Mouse (Mus musculus) liver, postnatal 0 days (tissue): ENCODE measurements around the gene Arpc3. TPM values are rescaled to one million over a fixed set of nuclear protein-coding genes. Genes with fewer than 3 reads are reported as not detected.

Experiments used
- ATAC-seq: fragments of 200-750 bp; cut with Nextera tagmentation; 2 replicates; pipeline ENCODE4 v1.8.0; 2017; ENCODE audit warnings: mild to moderate bottlenecking, moderate library complexity
- DNase-seq: peaks from one replicate; pipeline ENCODE4 v3.0.0-alpha.2; 2016
- H3K27ac ChIP-seq: fragments of 300-500 bp; sonication (generic); 2 replicates; pipeline ENCODE4 v1.5.1; 2014; ENCODE audit warnings: antibody characterized with exemption, moderate library complexity, mild to moderate bottlenecking, low read depth
- H3K27me3 ChIP-seq: fragments of 300-500 bp; sonication (generic); 2 replicates; pipeline ENCODE4 v1.6.1; 2014; ENCODE audit warnings: low read length, control low read depth, mixed read lengths; ENCODE audit not compliant: insufficient read depth
- H3K36me3 ChIP-seq: fragments of 300-500 bp; sonication (generic); replicated peaks from 2 replicates; pipeline ENCODE4 v1.6.1; 2014; ENCODE audit warnings: mild to moderate bottlenecking, control low read depth, low read length, moderate library complexity, mixed read lengths; ENCODE audit not compliant: insufficient read depth
- H3K4me1 ChIP-seq: fragments of 300-500 bp; sonication (generic); 2 replicates; pipeline ENCODE4 v1.6.1; 2014; ENCODE audit warnings: antibody characterized with exemption, mild to moderate bottlenecking, control low read depth; ENCODE audit not compliant: insufficient read depth
- H3K4me2 ChIP-seq: fragments of 300-500 bp; sonication (generic); 2 replicates; pipeline ENCODE4 v1.6.1; 2014; ENCODE audit warnings: low read depth, mild to moderate bottlenecking, low read length, moderate library complexity, mixed read lengths
- H3K4me3 ChIP-seq: fragments of 300-500 bp; sonication (generic); 2 replicates; pipeline ENCODE4 v1.5.1; 2014; ENCODE audit warnings: low read depth, low read length
- H3K9ac ChIP-seq: fragments of 300-500 bp; sonication (generic); replicated peaks from 2 replicates; pipeline ENCODE4 v1.6.1; 2014; ENCODE audit warnings: mild to moderate bottlenecking, moderate library complexity
- H3K9me3 ChIP-seq: fragments of 300-500 bp; sonication (generic); 2 replicates; pipeline ENCODE4 v1.6.1; 2016; ENCODE audit warnings: mild to moderate bottlenecking, control low read depth, low read length, mixed read lengths
- CTCF ChIP-seq: sonication (generic); IDR thresholded peaks from 2 replicates; pipeline ENCODE4 v1.5.1; 2016; ENCODE audit warnings: antibody characterized with exemption, low read depth
- EP300 ChIP-seq: IDR thresholded peaks from 2 replicates; pipeline ENCODE4 v1.6.1; 2016; ENCODE audit warnings: antibody characterized with exemption, low read depth, mild to moderate bottlenecking
- WGBS: fragments of 180-500 bp; shearing (Covaris S2); extraction: QIAGEN DNeasy Blood & Tissue Kit; methylation state at CpG from one replicate; pipeline ENCODE4 v1.1.7; 2014; ENCODE audit not compliant: insufficient replicate concordance; 5-methylcytosine and 5-hydroxymethylcytosine counted together
- polyA plus RNA-seq: library from polyadenylated mRNA; unstranded; fragments of >200 nt; fragmentation: Nextera tagmentation; extraction: Ambion mirVana; gene quantifications from 2 replicates; pipeline ENCODE4 v1.2.1, GENCODE M21; 2015

Gene Arpc3
- polyA plus RNA-seq, 1 experiment from 2014 or later: 79.7 TPM

GRCm38 (mm10) chr5:122393887-122394286 is 2.2 kb downstream of the Arpc3 start:
- Histone ChIP-seq H3K27me3 (no peaks in the 10 kb centered on the region), H3K4me1 (peaks cover 11% of the 10 kb centered on the region), H3K4me3 (no peak overlapping the region), H3K9me3 (no peaks in the 10 kb centered on the region), H3K9ac (no peak overlapping the region), H3K4me2 (no peak overlapping the region), H3K27ac (no peak overlapping the region), H3K36me3 (peaks cover 23% of the 10 kb centered on the region)
- TF ChIP-seq EP300 (no peak), CTCF (peak; percentile 89)
- WGBS: 46% methylated on average over 2 of the region's 2 CpGs
- peak; percentile 88 for DNase-seq
- peak; percentile 33; the same call in 1 of the 2 replicates for ATAC-seq

GRCm38 (mm10) chr5:122396791-122397190 is 5.1 kb downstream of the Arpc3 start:
- Histone ChIP-seq H3K9ac (no peak overlapping the region), H3K9me3 (no peaks in the 10 kb centered on the region), H3K4me1 (peaks cover 20% of the 10 kb centered on the region), H3K4me3 (no peak overlapping the region), H3K27me3 (no peaks in the 10 kb centered on the region), H3K27ac (peak overlapping the region; percentile 76), H3K36me3 (peaks cover 44% of the 10 kb centered on the region), H3K4me2 (0 out of 2 replicates have a peak overlapping the region, but pooled peaks have one; percentile 13)
- WGBS: 42% methylated on average over 10 of the region's 10 CpGs
- no peak for TF ChIP-seq CTCF
- TF ChIP-seq EP300: peak; percentile 50; the same call in 1 of the 2 replicates
- peak; percentile 49 for ATAC-seq
- no peak for DNase-seq

GRCm38 (mm10) chr5:122397495-122397894 is 5.8 kb downstream of the Arpc3 start:
- no peak for ATAC-seq
- Histone ChIP-seq H3K36me3 (peaks cover 51% of the 10 kb centered on the region), H3K9ac (0 out of 2 replicates have a peak overlapping the region, but pooled peaks have one; percentile 30), H3K4me2 (no peak overlapping the region), H3K9me3 (no peaks in the 10 kb centered on the region), H3K27ac (peak overlapping the region; percentile 64; the same call in 1 of the 2 replicates), H3K4me3 (no peak overlapping the region), H3K27me3 (no peaks in the 10 kb centered on the region), H3K4me1 (peaks cover 18% of the 10 kb centered on the region)
- 76% methylated on average over 8 of the region's 8 CpGs for WGBS
- TF ChIP-seq EP300 (no peak), CTCF (no peak)
- no peak for DNase-seq

GRCm38 (mm10) chr5:122399871-122400270 is 8.2 kb downstream of the Arpc3 start:
- H3K36me3 ChIP-seq: peaks cover 69% of the 10 kb centered on the region
- H3K9me3 ChIP-seq: no peaks in the 10 kb centered on the region
- 86% methylated on average over 8 of the region's 8 CpGs for WGBS

GRCm38 (mm10) chr5:122400628-122401302 is 9.1 kb downstream of the Arpc3 start:
- peak overlapping the region; percentile 1; the same call in 1 of the 2 replicates for H3K27ac ChIP-seq
- peaks cover 9% of the 10 kb centered on the region for H3K4me1 ChIP-seq
- no peak for DNase-seq
- WGBS: 70% methylated on average over 18 of the region's 18 CpGs
- H3K27me3 ChIP-seq: no peaks in the 10 kb centered on the region
- no peak overlapping the region for H3K9ac ChIP-seq
- peaks cover 78% of the 10 kb centered on the region for H3K36me3 ChIP-seq
- ATAC-seq: peak; percentile 16; the same call in 1 of the 2 replicates
- TF ChIP-seq CTCF: no peak
- no peak for TF ChIP-seq EP300
- no peak overlapping the region for H3K4me3 ChIP-seq
- no peaks in the 10 kb centered on the region for H3K9me3 ChIP-seq
- no peak overlapping the region for H3K4me2 ChIP-seq

More at GRCm38 (mm10) chr5:122399871-122400270, 8.2 kb downstream of the Arpc3 start:
- DNase-seq (no peak), ATAC-seq (no peak)
- Histone ChIP-seq H3K4me2 (no peak overlapping the region), H3K4me1 (peaks cover 9% of the 10 kb centered on the region), H3K9ac (no peak overlapping the region), H3K4me3 (no peak overlapping the region), H3K27ac (no peak overlapping the region), H3K27me3 (no peaks in the 10 kb centered on the region)
- TF ChIP-seq EP300: no peak
- TF ChIP-seq CTCF: no peak

- H3K4me2 ChIP-seq: no peak overlapping the region
- H3K36me3 ChIP-seq: peaks cover 82% of the 10 kb centered on the region
- H3K27me3 ChIP-seq: no peaks in the 10 kb centered on the region
- peak; percentile 96 for TF ChIP-seq CTCF
- no peak for TF ChIP-seq EP300
- H3K9ac ChIP-seq: no peak overlapping the region
- H3K9me3 ChIP-seq: no peaks in the 10 kb centered on the region
- 40% methylated on average over 8 of the region's 8 CpGs for WGBS
- DNase-seq (peak; percentile 79), ATAC-seq (peak; percentile 33; the same call in 1 of the 2 replicates)
- no peak overlapping the region for H3K27ac ChIP-seq
- peaks cover 9% of the 10 kb centered on the region for H3K4me1 ChIP-seq
- no peak overlapping the region for H3K4me3 ChIP-seq
Measured at GRCm38 (mm10) chr5:122401303-122401640, 9.6 kb downstream of the Arpc3 start.
